In genomic region chr3:132814791-132815496, GRCm38 (mm10) we compare ENCODE assay signal across 17 mouse cellular contexts.
DNase-seq lines count a peak whose midpoint lies in the region; ATAC-seq lines count a peak whose summit lies in the region.
"Had no signal": no experiment of that assay in that cellular context is flagged by ENCODE, and none has a peak within 500 bp of the region (broad histone marks: within the 10 kb centered on the region; RNA-seq: fewer than 3 reads in every experiment).

No protein-coding gene starts in this region.

- no peak overlapping the region for H3K27ac ChIP-seq in liver, embryonic 15.5 days (replicated peaks)
- H3K27ac ChIP-seq: forebrain, embryonic 15.5 days; neural tube, embryonic 15.5 days had no signal

- no peaks in the 10 kb centered on the region for H3K9me3 ChIP-seq in liver, embryonic 15.5 days (replicated peaks)
- no peaks in the 10 kb centered on the region for H3K9me3 ChIP-seq in megakaryocyte, embryonic 14.5 days
- H3K9me3 ChIP-seq: forebrain, embryonic 15.5 days; neural tube, embryonic 15.5 days had no signal

- H3K9ac ChIP-seq in liver, embryonic 15.5 days, result no peak overlapping the region
- H3K9ac ChIP-seq: forebrain, embryonic 15.5 days; neural tube, embryonic 15.5 days had no signal

- H3K4me1 ChIP-seq in liver, embryonic 15.5 days (replicated peaks), result peaks cover 44% of the 10 kb centered on the region
- H3K4me1 ChIP-seq in megakaryocyte, embryonic 14.5 days, result peaks cover 29% of the 10 kb centered on the region
- H3K4me1 ChIP-seq: forebrain, embryonic 15.5 days; neural tube, embryonic 15.5 days had no signal

- H3K36me3 ChIP-seq in liver, embryonic 15.5 days (replicated peaks), result no peaks in the 10 kb centered on the region
- H3K36me3 ChIP-seq in megakaryocyte, embryonic 14.5 days (replicated peaks; ENCODE audit: low read length), result peaks cover 27% of the 10 kb centered on the region
- H3K36me3 ChIP-seq: forebrain, embryonic 15.5 days; neural tube, embryonic 15.5 days had no signal

- H3K4me3 ChIP-seq in liver, embryonic 15.5 days (replicated peaks), result no peak overlapping the region
- H3K4me3 ChIP-seq in megakaryocyte, embryonic 14.5 days (replicated peaks), result peak overlapping the region; percentile 42
- H3K4me3 ChIP-seq: forebrain, embryonic 15.5 days; neural tube, embryonic 15.5 days had no signal

- 58% methylated on average over 10 of the region's 10 CpGs for WGBS in liver, embryonic 15.5 days (ENCODE audit: insufficient replicate concordance)

- no peak overlapping the region for H3K4me2 ChIP-seq in liver, embryonic 15.5 days
- H3K4me2 ChIP-seq: forebrain, embryonic 15.5 days; heart, embryonic 11.5 days; neural tube, embryonic 15.5 days had no signal

- ATAC-seq in liver, embryonic 15.5 days (ENCODE audit: insufficient read depth), result peak; percentile 50
- ATAC-seq: forebrain, embryonic 15.5 days; inflammation-experienced regulatory T-cells, adult 6 months had no signal

- no peaks in the 10 kb centered on the region for H3K27me3 ChIP-seq in liver, embryonic 15.5 days
- no peaks in the 10 kb centered on the region for H3K27me3 ChIP-seq in megakaryocyte, embryonic 14.5 days (replicated peaks)
- H3K27me3 ChIP-seq: forebrain, embryonic 15.5 days; neural tube, embryonic 15.5 days had no signal

- peak; percentile 21 for DNase-seq in kidney, postnatal 10 days
- no peak for DNase-seq in kidney, postnatal 4 days
- peak; percentile 33 for DNase-seq in adipocyte (ENCODE audit: low spot score)
- no peak for DNase-seq in right cerebral cortex, postnatal 36 days (ENCODE audit: low spot score in 2 of 2)
- no peak for DNase-seq in adrenal gland, postnatal 14 days
- no peak for DNase-seq in layer of hippocampus, postnatal 36 days
- DNase-seq: cerebellum, adult 11-12 months; gastrocnemius, postnatal 10 days; heart, postnatal 4 days; left cerebral cortex, postnatal 4 days; right cerebral cortex, adult 18-20 months had no signal

Comparison
In these comparisons a context has a peak if more than half of its experiments do, and no peak if none do; other contexts are left out.
1. DNase-seq: peak in kidney, postnatal 10 days (single experiment) and adipocyte (single experiment); none in kidney, postnatal 4 days (0 of 2), right cerebral cortex, postnatal 36 days (0 of 2), adrenal gland, postnatal 14 days (single experiment) and layer of hippocampus, postnatal 36 days (0 of 2).